Mouse (Mus musculus) lung, postnatal 4 days (tissue): ENCODE results near the gene Ajuba.

Experiments used
- DNase-seq, 2 experiments: peaks; one replicate each; pipeline ENCODE4 v3.0.0; 2021

Gene Ajuba

DNA sequence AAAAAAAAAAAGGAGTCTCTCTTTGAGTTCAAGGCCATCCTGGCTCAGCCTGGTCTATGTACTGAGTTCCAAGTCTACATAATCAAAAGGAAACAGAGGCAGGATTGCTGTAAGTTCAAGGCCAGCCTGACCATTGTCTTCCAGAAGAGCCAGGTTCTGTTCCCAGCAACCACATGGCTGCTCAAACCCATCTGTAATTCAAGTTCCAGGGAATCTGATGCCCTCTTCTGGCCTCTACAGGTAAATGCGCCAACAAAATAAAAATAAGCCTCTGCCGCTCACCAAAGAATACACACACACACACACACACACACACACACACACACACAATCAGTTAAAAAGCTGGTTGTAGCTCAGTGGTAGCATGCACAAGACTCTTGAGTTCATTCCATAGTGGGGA lies 38.8 kb downstream of the Ajuba start:
- DNase-seq, result no peak

DNA sequence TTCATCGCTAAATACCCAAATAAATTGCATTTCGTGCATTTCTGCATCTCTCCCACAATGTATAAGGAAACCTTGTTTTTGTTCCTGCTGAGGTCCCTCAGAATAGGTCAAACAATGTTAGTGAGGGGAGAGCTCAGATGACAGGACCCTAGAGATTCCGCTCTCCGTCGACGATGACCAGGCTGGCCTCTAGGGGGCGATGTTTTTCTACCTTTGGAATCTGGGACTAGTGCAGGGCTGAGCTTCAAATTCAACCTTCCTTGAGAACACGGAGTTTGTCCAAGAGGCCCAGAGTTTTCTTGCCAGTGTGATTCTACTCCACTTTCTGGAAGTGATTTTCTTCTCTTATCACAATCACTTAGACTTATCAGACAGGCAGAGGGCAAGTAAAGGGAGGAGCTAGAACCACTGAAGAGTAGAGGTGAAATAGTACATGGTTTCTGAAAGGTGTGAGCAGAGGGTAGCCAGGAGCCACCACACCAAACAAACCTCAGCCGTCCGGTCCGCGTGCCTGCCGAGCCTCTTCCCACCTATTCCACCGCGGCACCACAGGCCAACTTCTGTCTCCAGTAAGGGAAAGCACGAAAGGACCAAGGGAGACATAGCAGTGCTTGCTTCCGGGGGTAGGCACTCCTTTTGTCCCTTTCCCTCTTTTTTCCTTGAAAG lies 48.8 kb downstream of the Ajuba start:
- DNase-seq, result peak; percentile 71 to 89

DNA sequence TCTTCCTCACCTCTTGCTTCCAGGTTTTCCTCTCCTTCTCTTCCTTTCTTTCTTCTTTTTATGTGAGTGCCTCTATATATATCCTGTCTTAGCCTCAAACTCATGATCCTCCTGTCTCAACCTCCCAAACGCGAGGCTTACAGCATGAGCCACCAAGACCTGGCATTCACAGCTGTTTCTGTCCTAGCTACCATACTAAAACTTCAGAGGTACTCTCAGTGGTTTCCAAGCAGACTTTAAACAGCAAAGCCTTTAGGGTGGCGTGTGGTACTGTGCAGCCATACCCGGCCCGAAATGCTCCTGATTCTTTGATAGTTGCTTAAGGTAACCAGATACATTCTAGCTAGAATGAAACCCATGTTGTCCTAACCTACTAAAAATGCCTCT lies 49.4 kb downstream of the Ajuba start:
- DNase-seq, result no peak

DNA sequence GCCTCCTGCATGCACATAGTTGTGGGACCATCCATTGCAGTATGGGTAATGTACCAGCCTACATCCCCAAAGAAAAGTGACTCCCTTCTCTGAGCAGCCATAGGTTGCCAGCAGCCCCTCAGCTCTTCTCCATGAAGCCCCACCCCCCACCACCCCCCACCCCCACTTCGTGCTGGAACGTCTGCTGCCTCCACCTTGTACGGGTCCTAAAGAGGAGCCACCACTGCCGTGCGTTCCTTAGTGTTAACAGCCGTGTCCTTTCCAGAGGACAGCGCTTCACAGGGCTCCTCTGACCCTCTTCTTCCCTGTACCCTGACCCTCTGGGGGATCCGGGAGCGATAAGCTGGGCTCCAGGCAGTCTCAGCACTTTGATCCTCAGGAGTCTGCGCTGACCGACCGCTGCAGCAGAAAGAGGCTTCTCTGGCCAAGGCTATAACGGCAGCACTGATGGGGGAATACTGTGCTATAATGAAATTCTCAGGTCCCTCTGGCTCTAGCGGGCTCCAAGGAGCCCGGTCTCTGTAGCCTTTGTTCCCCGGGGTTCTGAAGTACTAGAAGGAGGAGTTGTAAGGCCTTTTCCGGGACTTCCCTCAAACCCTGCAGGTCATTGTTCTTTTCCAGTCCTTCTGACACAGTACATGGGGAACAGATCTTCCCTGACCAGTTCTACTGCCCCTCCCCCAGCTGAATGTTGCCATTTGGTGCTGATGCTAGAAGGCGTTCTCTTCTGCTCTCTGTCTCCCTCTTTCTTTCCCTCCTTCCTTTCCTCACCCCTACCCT lies 49.9 kb downstream of the Ajuba start:
- peak in 1 of 2 experiments; percentile 26 for DNase-seq

DNA sequence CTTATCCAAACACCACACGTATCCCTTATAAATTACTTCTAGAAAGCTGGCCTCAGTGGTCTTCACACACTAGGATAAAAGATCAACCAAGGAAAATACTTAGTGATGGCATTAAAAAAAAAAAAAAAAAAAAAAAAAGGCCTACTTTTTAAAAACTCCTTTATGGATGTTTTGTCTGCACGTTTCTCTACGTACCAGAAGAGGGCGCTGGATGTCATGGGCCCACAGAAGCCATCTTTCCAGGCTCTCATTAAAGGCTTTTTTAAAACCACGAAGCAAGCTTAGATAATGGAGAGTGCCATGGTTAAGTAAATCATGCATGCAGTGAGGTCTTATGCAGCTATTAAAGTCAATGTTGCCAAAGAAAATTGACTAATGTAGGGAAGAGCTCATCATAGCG lies 53.8 kb downstream of the Ajuba start:
- no peak for DNase-seq
